Mouse (Mus musculus) 3T3-L1 (cell line): ENCODE measurements at regions not wholly inside any gene's neighbourhood (a gene's known extent, or its start where the extent isn't known, plus 50 kb on each side); places are given as distances from the start of the nearest gene placed in this dataset.

ENCODE experiments used
- DNase-seq: peaks from one replicate; pipeline ENCODE4 v3.0.0-alpha.2; 2015; ENCODE audit warnings: low read depth, low spot score

DNA sequence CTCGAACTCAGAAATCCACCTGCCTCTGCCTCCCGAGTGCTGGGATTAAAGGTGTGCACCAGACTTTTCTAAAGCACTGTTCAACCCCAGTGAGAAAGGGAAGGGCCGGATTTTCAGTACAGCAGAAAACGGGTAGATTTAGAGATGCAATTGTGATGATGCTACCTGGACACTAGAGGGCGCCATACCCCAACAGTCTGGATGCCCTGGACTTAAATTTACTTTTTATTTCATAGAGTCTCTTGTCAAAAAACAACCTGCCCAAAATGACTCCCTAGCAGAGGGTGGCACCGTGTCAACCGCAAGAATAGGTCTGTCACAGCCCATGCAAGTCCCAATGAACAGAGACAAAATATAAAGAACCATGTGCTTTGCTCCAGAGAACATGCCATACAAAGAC is 394.2 kb downstream of the Sox9 start:
- peak; percentile 79 for DNase-seq

DNA sequence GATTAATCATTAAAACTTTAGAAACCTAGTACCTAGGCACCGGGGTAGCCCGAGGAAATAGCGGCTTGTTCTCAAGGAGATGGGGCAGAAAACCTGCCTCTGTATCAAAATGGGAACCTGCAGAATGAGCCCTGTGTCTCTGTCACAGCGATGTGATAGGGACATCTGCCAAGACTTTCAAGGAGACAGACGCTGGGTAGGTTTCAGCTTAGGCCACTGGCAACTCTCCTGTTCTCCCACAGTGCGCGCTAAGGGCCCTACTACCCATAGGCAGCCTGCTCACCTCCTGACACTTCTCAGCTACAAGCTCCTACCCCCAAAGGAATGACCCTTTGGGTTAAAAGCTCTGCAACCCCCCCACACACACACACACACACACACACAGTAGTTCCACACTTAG is 396.4 kb downstream of the Sox9 start:
- no peak for DNase-seq

DNA sequence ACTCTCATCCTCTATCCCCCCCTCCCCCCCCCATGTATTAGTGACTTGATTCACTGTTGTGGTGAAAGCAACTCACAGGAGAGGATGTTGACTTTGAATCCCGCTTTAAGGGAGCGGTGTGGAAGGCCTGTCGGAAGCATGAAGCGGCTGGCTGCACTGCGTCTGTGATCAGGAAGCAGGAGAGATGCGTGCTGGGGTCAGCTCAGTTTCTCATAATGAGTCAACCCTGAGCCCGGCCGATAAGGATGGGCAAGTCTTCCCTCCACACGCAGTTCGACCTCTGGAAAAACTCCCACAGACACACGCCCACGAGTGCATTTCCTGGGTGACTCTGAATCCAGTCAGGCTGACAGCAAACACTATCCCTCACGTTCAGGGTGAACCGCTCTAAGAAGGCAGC is 398.0 kb downstream of the Sox9 start:
- DNase-seq: peak; percentile 49

DNA sequence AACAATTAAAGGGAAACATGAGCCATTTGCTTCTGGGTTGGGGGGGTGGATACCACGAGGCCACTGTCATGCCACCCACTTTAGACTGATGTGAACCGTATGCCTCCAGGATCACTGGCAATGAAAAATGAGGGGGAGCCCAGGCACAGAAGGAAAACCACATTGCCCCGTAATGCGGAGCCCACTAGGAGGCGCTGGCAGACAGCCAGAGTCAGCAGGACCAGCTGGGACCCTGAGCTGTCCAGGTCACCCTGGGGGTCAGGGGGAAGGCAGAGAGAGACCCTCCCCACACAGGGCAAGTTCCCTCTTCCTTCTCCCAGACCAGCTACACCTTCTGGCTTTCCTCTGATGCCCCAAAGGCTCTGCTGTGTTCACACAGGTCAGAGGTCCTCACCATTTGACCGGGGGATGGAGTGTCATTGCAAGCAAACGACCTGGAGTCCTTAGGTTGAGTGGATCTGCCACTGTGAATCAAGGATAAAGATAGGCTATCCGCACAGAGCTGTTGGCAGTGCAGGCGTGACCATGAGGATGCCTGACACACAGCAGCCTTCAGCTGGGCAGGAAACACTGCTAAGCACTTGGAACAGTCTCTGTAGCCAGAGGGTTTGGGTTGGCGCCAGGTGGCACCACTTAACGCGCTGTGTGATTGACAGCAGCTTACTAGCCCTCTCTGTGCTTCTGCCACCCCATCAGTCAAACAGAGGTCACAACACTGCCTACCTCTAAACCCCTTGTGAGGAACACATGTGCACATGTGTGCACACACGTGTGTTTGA is 400.2 kb downstream of the Sox9 start:
- peak; percentile 51 for DNase-seq

DNA sequence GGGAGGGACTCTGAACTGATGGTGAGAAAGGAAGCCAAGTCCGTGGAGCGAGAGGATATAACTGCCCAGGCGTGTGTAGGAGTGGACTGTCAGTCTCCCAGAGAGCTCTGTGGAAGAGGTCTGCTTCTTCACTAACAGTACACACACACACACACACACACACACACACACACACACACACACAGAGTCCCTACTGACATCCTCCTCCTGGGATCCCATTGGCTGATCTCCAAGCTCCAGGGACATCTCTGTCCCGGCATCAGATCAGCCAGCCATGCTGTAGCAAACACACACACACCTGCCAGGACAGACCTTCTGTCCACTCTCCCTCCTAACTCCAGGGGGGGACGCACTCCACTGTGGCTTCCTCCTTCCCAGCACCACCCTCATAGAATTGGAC is 401.5 kb downstream of the Sox9 start:
- DNase-seq: no peak

DNA sequence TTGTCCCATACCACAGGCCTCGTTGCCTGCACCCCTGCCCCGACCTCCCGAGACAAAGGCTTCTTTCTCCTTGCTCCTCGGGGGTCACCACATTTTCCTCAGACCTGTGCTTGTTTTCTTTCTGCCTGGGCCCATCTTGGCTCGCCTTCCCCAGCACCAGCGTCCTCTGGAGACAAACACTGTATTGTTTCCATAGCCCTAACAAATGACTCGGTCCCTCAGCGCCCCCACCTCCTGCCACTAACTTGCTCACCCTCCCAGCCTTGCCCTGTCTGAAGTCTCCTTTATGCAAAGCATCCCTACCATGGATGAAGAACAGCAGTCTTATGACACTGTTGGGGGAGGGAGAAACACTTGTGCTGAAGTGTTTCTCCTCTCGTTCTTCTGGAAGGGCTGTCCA is 402.1 kb downstream of the Sox9 start:
- DNase-seq: no peak

DNA sequence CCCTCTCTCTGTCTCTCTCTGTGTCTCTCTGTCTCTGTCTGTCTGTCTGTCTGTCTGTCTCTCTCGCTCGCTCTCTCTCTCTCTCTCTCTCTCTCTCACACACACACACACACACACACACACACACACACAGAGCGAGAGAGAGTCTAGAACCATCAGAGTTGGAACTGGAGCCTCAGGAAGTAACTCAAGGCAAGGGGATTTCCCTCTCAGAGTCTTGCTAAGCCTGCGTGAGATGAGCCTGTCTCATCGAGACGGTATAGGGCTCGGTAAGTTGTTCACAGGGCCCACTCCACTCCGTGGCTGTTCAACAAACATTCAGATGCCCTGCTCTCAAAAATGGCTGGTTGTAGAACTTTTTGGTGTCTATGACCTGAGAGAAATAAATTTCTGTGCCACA is 405.4 kb downstream of the Sox9 start:
- no peak for DNase-seq

DNA sequence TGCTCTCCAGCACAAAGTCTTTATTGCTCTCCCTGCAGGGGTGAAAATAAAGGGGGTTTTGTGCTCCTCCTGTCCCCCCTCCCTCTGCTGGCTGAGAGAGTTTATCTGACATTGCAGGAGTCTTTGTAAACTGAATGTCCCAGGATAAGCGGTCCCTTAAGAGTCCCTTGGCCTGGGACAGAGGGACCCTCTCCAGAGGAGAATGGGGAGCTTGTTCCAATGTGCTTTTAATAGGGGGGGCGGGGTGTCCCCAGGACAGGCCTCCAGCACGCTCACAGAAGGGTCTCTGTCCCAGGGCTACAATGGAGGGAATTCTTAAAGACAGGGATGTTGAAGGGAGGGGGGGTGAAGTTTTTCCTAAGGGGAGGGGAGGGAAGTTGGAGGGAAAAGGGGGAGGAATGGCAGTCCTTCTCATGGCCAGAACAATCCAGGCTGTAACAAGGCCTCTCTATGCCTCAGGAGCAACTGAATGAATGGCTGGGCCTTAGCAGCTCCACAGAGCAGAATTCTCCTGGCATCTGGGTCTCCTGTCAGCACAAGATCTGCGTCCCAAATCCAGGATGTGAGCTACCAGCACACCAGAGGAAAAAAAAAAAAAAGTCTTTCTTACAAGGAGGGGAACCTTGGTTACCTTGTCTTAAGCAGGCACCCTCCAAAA is 406.4 kb downstream of the Sox9 start:
- no peak for DNase-seq

DNA sequence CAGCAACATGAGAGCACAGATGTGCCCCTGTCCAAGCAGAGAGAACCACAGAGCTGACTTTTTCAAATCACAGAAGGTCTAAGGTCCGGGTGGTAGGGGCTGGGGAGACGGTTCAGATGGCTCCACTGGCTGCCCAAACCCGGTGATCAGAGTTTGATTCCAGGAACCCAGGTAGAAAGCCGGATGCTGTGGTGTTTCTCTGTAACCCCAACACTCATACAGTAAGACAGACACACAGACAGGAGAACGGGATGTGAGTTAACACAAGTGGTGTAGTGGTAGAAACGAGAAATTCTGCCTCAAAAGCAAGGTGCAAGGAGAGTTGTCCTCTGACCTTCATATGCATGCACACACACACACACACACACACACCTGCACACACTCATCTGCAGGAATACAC is 408.0 kb downstream of the Sox9 start:
- no peak for DNase-seq

DNA sequence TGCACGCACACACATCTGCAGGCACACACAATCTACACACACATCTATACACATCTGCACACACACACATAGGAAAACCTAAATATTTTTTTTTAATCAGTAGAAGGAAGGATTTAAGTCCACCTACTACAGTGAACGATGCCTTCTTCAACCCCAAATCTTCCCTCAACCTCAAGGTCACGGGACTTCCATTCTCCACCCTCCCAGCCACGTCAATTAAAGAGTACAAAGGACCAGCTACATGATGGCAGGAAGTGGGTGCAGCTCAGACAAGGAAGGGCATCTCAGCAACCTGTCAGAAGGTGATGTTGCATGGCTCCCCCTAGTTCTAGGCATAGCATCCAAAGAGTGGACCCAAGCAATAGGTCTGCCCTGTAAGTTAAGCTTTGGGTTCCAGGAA is 408.5 kb downstream of the Sox9 start:
- no peak for DNase-seq

DNA sequence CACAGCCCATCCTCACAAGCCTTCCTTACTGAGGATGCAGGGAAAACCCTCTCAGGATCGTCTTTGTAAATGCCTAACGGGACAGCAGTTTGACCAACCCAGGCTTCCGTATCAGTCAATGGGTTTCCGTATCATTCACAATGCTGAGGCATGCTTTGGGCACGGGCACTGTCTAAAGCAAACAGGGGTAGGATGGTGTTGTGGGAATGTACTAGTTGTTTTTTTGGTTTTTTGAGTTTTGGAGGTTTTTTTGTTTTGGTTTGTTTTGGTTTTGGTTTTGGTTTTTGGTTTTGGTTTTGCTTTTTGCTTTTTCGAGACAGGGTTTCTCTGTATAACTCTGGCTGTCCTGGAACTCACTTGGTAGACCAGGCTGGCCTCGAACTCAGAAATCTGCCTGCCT is 409.0 kb downstream of the Sox9 start:
- no peak for DNase-seq

DNA sequence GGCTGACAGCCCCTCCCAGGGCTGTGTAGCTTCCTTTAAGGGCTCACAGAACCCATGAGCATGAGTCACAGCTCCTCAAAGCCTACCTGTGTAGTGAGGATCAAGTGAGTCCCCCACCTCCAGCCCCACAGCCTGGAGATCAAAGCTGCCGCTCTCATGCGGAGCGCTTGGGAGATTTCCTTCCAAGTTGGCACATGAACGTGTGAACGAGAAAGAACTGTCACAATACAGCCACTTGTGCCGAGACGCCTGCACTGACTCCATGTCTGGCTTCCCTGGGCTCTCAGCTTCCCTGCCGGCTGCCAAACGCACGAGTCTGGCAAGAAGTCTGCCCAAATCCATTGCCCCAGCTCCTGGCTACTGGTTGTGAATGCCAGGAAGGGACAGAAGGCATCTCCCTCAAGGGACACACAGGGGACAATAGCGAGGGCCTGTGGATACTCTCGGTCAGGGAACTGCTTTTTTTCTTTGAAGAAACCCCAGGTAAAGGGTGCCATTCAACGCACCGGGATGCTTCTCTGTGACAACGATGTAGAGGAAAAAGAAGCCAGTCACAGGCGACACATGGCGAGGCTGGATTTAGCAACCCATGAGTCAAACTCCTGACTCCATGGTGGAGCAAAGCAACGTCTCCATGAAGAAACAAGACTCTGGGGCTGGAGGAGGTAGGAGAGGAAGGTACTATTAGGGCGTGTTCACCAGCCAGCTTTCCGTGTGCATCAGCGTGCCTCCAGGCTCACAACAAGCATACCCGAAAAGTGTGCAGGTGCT is 410.2 kb downstream of the Sox9 start:
- DNase-seq: no peak

DNA sequence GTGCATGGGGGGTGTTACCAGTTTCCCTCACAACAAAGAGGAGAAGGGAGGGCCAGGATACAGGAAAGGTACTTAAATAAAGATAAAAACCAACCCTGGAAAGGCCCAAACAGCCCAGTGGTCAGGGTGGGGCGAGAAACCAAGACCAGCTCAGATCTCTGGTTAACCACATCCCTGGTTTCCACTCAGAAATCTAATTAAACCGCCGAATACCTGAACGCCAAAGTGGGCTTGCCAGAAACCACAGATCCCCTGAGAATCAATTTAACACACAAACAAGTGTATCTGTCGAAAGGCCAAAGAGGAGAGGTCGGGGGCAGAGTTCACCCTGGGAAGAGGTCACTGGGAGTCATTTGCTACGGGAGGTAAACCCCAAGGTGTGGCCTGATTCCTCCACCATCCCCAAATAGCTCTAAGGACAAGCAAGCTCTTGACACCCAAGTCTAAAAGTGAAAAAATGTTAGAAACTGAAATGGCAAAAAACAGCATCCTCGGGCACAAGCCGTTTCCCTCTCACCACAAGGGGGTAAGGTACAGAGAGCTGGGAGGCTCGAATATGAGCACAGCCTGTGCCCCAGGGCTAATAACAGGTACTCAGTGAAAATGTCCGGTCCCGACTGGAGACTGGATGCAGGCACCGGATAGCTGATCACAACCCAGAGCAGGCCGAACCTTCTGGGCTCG is 412.3 kb downstream of the Sox9 start:
- DNase-seq: no peak
